Mouse (Mus musculus): ENCODE measurements around the gene Dgkb.
A peak's percentile ranks its signal among the peaks of the same experiment; 100 is the strongest.

Gene Dgkb

DNA sequence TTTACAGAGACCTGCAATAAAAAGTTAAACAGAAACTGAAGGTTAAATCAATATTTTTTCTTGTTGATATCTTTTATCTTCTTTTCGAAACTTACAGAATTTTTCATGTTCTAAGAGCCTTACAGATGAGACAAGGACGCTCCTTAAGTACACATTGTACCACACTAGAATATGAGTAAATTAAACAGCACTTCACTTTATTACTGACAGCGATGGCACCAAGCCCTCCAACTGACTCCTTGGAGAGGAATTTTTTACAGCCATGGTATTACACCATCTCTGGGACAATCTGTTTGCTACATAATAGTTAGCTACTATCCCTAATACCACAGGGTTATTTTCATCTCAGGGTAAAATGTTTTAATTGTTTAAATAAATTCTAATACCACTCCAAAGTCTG lies 556.6 kb downstream of the Dgkb start:
- no peak for DNase-seq

DNA sequence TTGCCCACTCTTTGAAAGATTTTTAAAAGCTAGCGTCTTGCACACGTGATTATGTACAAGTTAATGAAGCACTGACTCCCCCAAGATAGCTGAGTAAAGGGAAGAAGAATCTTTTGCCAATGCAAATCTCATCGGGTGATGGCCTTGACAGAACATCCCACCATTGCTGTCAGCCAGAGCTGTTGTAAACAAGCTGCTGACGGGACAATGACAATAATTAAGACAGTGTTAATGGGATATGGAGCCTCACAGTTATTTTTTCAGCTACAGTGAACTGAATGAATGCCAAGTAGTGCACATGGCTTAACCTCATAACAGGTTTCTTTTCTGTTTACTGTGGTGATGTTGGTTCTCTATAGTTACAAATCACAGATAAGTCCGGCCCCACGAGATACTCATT lies 568.4 kb downstream of the Dgkb start:
- DNase-seq, result no peak

DNA sequence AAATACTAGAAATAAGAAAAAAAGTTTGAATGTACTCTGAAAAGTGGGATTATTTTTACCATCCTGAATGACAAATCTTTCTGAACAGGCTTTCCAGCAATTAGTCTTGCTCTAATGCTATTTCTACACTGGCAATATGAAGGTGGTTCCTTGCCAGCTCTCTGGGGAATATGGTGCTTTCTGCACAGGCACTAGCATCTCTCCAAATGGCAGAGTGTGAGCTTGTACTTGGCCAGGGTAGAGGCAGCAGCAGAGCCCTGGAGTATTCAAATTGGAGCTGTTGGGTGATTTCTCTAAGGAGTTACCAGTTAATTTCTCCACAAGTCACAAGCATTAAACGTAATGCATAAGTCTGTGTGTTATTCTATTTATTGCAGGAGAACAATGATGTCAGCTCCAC lies 569.5 kb downstream of the Dgkb start:
- peak; percentile 51 for DNase-seq

DNA sequence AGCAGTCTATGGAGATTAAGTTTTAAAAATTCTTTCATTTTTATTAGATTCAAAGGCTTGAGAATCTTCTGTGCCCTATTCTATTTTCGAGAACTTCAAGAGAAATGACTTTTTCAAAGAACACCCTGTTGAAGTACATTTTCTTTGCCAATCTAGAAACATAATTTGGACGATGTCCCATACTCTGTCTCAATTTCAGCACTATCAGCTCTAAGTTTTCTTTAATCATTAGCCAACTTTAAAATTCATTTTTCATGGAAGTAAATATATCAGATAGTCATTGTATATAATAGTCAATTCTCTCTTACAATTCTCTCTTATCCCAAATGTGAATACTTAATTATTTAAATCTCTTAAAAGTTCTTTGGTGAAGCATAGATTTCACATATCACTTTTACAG lies 570.1 kb downstream of the Dgkb start:
- DNase-seq, result no peak

DNA sequence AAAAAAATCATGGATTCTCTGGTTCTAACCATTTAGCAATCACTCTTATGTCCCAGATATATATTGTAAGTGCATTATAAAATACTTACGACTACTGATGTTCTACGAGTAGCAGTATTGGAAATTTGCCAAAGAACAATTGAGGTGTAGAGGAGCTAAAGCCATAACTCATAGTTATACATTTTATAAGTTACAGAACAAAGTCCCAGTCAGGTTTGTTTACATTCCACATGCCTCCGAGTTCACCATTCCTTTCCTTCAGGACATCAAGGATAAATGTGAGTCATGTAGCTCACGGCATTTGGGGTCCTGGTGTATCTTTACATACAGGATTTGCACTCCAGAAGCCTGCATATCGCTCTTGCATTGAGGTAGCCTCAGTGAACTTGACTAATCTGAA lies 570.7 kb downstream of the Dgkb start:
- no peak for DNase-seq

DNA sequence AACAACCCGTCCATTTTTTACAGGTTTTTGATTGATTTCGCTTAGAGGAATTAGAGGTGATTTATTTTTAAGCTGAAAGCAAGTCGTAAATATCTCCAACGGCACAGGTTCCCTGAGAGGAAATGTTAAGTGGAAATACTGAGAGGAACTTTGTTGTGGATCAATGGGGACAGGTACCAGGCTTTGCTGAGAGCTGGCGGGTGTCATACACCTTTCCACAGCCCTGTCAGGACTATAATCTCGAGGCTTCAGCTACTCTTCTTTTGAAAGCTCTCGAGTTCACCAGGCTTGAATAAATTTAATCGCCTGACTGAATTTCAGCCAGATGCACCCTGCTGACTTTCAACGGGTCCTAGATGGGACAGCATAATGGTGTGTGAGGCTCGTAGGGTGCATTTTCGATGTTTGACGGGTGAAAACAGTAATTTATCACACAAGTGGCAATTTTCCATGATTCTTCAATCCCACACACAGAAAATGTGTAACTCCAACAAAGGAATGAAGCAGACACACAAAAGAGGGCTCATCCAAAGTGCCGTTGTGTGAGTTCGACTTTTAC lies 580.3 kb downstream of the Dgkb start:
- no peak for DNase-seq

DNA sequence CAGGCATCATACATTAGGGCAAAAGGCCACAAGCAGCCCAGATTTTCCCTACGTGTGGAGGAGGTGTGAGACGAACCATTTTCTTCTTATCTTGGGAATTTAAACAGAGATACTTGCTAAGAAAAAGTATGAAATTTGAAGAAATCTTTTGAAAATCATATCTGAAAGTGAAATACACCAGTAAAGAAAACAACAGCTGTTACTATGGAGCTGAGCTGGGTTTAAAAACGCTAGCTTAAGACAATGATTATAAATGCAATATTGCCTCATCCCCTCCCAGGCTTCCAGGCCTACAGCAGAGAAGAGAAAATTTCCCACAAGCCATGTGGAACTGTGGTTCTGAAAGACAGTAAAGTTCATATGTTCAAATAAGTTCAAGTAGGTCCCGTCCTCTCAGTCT lies 582.6 kb downstream of the Dgkb start:
- DNase-seq, result no peak

DNA sequence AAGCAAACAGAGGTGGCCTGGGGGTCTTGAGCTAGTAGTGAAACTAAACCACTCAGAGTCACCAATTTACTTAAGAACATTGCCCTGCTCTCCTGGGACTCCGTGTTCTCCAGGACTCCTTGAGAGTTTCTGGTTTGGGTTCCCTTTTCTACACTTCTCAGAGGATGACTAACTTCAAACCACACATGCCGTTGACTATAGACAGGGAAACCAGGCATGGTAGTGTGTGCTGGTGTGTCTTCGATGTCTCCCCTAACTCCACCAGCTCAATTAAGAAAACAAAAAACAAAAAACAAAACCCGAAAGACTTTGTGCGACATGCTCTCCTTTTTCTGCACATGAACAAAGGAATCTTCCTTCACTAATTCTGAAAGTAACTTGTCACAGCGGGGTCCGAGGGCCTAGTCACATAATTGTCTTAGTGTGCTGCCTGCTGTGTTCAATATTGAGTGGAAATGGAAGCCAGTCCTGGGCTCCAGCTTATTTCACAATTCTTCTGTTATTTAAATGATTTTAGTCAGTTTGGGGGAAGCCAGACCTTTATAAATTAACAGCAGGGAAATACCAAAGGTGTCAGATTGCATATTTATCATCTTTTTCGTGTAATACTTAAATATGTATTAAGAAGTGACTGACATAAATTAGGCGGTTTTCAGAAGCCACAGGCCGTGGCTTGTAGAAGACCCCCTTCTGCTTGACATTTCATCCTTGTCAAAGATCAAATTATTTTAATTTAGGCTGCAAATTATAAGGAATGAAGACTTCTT lies 618.0 kb downstream of the Dgkb start:
- DNase-seq, result no peak

DNA sequence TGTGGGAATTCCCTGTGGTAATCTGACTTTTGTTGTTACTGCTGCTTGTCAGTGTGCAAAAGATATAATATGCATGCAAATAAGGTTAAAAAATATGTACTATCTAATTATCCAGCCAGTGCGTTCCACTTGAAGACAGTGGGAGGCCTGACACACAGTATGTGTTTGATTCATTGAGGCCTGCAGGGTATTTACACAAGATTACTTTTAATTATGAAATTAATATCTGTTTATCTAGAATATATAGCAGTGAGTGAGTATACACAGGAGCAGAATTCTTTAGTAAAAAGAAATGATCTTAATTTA lies 618.6 kb downstream of the Dgkb start:
- DNase-seq, result no peak

DNA sequence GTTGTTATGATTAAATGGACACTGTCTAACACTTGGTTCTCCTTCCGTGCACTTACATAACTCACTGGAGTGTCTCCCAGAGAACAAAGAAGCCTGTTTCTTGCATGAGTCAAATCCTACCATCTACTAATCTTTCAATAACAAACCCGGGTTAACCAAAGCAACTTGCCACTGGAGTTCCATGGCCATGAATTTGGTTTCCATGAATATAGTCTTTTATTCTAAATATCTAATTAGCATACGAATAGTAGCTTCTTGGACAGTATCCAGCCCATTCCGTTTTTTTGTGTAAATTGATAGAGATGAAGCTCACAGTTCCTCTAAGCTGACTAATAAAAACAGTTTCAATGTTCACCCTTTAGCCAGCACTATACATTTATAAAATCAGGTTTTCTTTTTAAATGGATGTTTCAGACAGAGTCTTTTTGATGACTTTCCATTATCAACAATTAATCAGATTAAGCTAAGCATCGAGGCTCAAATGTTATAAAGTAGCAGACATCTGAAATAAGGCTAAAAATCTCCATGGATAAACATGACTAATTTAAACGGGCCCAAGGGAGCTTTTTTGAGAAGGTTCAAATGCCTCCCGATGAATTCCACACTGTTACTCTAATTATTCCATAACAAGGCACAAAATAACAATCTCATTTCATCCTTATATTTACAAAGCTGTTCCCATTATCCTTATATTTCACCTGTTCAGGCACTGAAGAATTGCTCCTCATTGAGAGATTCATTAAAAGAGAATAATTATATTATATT lies 633.0 kb downstream of the Dgkb start:
- no peak for DNase-seq

DNA sequence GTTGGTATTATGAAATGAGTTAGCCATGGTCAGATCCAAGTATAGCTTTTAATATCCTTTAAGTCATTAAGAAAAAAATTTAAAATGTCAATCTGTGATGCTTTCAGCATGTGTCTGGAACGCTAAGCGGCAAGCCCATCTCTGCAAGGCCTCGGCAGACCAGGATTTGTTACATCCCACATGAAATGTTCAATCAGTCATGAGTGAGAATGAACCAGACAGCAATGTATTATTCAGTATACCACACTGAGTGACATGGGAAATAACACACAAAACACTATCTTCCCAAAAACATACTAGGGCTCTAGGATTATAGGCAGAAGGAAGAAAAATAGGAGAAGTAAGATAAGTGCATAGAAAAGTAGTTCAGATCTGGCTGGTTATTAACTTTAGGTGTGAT lies 634.2 kb downstream of the Dgkb start:
- DNase-seq, result no peak

DNA sequence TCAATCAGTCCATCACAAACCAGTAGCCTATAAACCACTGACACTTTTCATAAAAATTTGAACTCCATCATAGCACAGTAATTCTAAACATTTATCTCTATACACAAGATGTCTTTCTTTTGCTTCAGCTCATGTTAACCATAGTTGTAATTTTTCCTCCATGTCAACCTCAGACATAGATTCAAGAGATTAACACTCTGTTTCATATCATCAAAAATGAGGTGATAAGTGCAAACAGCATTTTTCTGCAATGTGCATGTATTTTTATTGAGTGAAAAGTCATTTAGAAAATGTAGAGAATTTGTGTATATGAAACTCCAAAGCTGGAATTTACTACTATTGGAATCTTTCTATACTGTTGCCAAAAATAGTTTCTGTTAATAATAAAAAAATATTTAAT lies 650.7 kb downstream of the Dgkb start:
- no peak for DNase-seq

DNA sequence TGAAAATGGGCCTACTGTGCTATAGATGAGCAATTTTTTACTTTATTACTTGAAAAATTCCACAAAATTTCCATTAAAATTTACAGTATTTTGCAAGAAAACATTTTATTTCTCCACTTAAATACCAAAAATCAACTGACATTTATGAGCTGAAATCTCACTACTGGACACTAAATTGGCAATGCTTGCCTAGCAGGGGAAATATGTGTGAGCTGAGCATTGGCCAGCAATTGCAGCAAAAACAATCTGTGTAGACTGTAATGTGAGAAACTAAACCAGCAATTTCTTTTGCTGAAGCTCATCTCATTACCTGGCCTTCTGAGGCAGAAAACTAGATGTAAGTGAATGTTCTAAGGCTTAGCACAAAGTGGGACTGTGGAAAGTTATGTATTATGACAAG lies 651.1 kb downstream of the Dgkb start:
- no peak for DNase-seq

DNA sequence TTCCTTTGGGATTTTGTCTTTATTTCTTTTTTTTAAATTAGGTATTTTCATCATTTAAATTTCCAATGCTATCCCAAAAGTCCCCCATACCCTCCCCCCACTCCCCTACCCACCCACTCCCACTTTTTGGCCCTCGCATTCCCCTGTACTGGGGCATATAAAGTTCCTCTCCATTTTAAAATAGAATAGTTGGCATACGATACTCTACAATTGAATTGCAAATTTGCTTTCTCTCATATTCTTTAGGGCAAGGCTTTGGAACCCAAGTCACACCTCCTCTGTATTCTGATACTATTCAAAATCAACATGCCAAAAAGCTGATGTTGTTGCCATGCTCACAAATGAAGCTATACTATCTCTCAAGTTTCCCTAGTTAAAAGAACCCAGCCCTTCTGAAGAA lies 679.7 kb downstream of the Dgkb start:
- no peak for DNase-seq

DNA sequence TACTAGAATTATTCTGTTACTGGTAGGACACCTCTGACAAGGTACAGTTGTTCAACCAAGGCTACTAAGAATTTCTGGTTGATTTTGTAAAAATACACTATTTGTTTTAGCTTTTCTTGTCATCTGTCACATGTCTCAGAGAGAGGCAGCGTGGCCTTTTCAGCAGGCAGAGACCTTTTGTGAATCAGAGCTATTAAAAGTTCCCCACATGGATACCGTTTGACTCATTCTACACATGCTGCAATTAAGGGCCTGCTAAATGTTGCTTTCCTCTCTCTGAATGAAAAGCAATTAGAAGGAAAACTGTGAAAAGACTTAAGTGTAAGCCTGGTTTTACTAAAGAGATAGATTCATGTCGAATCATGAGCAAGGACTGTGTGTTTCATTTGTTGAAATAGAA lies 683.4 kb downstream of the Dgkb start:
- DNase-seq, result peak; percentile 4

DNA sequence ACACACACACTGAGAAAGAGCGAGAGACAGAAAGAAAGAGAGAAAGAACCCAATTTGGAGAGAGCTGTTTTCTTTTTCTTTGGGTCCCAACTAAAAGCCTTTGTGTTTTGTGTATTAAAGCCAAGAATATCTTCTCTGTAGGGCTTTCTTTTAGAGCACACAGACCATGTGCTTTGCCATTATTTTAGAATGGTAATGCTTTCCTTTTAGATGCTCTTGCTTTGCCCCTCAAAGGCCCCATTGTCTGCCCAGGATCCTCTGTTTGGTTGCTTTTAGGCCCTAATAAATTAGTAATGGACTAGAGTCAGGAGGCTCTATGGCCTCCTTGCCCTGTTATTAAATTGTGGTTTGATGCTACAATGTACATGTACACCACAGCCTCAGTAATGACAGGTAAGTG lies 690.7 kb downstream of the Dgkb start:
- no peak for DNase-seq

DNA sequence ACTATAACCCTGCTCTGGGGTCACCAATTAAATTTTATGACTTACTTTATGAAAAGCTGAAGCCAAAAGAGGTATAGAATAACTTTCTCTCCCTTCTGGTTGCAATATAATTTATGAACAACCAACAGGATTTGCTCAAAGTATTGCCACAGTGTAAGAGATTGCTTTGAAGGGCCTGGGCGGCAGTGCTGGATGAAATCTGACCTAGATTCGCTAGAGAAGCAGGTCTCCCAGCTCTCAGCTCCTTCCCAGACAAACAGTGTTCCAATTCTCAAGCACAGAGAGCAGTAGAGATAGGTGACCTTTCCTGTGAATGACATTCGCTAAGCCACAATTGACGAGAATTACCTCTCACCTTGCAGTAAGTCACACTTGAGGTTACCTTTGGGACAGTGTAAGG lies 727.9 kb downstream of the Dgkb start:
- no peak for DNase-seq

DNA sequence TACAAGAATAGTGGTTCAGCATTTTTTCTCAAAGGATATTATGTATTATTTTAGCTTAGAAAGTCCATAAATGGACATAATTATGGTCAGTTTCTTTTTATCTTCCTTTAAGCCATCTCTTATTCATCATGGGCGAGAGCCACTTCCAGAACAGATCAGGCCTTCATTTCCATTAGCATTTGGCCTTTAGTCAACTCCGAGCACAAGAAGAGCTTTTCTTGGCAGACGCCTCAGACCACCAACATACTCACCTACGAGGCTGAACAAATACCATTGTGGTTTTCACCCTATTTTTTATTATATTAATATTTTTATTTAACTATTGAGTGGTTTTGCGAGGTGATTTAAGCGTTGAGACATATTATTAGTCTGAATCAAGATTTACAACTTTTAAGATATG lies 759.6 kb downstream of the Dgkb start:
- no peak for DNase-seq

DNA sequence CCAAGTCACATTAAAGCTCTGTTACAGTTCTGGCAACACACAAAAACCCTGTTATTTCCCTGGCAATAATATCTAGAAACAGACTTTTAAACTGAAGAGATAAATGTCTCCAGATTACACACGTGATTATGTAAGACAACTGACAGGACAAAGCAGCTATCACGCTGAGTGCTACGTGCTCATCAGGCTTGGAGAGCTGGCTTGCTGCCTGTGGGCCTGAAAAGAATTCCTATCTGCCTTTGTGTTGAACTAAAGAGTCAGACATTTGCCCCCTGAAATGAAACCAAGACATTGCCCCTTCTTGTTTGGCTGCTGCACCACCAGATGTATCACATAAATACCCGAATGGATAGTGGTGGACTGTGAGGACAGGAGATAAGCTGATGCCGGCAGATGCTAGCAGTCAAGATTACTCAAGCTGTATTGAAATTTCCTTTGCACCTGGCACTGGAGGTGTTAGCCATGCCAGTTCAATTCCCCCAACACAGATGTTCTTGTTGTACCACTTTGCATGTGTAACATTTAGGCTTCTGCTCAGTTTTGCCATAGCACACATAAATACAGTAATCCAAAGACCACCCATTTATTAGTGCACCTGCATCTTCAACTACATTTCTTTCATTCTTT lies 761.8 kb downstream of the Dgkb start:
- no peak for DNase-seq

DNA sequence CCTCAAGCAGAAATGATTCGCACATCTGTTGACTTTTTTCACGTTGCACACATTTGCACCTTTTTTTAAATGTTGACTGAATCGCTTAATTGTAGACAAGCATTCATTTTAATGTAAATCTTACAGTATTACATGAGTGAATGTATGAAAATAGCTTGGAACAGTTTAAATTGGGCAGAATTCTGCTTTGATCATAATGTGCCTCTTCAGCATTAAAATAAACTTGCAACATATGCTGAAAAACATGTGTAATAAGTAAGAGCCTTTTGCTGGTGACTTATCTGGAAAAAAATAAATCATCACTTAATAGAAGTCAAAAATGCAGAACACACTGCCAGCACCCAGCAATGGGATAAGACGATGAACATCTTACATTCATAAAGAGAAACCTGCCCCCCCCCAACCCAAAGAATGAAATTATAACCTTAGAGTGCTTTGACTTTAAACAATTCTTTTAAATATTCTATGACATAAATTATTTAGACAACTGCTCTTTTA lies 768.9 kb downstream of the Dgkb start:
- DNase-seq, result no peak

DNA sequence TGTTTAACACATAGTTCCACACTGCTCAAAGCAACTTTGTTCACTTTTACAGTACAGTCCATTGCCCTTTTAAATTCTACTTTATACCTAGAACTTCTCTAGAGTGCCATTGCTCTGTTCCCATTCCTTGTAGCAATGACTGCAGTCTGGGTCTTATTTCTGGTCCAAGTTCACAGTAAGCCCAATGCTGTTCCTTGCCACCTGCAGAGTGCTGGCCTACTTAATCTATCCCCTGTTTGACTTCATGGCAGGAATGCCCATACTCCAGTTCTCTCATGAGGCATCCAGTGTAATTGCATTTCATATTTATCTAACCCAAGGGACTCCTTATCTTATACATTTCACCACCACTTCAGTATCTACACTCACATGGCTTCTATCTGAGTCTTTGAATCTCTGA lies 772.4 kb downstream of the Dgkb start:
- no peak for DNase-seq

DNA sequence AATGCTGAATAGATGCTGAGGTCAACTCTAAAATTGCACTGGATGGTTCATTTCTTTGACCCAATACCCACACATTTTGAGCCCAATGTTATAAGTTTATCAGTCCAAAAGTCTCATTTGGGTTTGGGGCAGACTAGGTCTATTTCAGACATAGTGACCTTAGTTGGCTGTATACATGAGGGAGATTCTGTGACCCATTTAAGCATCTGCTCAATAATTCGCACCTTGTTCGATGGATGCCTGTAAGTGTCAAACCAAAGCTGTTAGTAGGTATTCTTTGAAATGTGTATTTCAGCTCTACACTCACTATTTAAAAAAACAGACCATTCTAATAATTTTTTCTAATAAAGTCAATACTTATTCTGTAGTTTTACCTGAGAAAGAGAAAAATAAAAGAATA lies 776.1 kb downstream of the Dgkb start:
- DNase-seq, result no peak

DNA sequence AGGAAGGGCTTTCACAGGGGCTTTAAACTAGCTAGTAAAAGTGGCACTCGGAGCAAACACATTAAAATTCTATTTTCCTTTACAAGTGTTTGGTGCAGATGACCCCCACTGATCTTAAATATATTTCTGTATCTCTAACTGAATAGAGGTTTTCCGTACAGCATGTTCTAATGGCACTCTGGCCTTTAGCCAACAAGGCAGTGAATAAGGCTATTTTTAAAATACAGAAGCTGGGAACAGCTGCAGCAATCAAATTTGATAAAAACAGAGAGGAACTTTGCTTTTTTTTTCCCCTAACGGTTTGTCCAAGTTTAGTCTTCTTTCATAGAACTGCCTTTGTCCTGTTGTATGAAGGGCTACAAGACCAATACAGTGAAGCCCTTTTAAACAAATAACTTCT lies 776.5 kb downstream of the Dgkb start:
- DNase-seq, result no peak
